Mouse (Mus musculus) embryonic facial prominence, embryonic 15.5 days (tissue): Measurements from ENCODE around the gene Iqsec1. TPM values are rescaled to one million over a fixed set of nuclear protein-coding genes. Genes with fewer than 3 reads are reported as not detected.

Experiments used
- ATAC-seq: fragments of 200-750 bp; cut with Nextera tagmentation; 2 replicates; pipeline ENCODE4 v1.8.0; 2017; ENCODE audit warnings: low read depth, moderate TSS enrichment; ENCODE audit not compliant: insufficient number of reproducible peaks, low FRiP score, low TSS enrichment
- H3K27ac ChIP-seq: fragments of 300-500 bp; sonication (generic); replicated peaks from 2 replicates; pipeline ENCODE4 v1.5.1; 2015; ENCODE audit warnings: mild to moderate bottlenecking, inconsistent platforms
- H3K27me3 ChIP-seq: fragments of 300-500 bp; sonication (generic); 2 replicates; pipeline ENCODE4 v1.6.1; 2015; ENCODE audit warnings: inconsistent platforms
- H3K36me3 ChIP-seq: fragments of 300-500 bp; sonication (generic); 2 replicates; pipeline ENCODE4 v1.6.1; 2015; ENCODE audit warnings: mild to moderate bottlenecking, inconsistent platforms
- H3K4me1 ChIP-seq: fragments of 300-500 bp; sonication (generic); 2 replicates; pipeline ENCODE4 v1.6.1; 2015; ENCODE audit warnings: inconsistent platforms
- H3K4me2 ChIP-seq: fragments of 300-500 bp; sonication (generic); replicated peaks from 2 replicates; pipeline ENCODE4 v1.6.1; 2015; ENCODE audit warnings: mild to moderate bottlenecking, inconsistent platforms
- H3K4me3 ChIP-seq: fragments of 300-500 bp; sonication (generic); replicated peaks from 2 replicates; pipeline ENCODE4 v1.5.1; 2015; ENCODE audit warnings: mild to moderate bottlenecking, inconsistent platforms
- H3K9ac ChIP-seq: fragments of 300-500 bp; sonication (generic); 2 replicates; pipeline ENCODE4 v1.6.1; 2015; ENCODE audit warnings: inconsistent platforms
- H3K9me3 ChIP-seq: fragments of 300-500 bp; sonication (generic); replicated peaks from 2 replicates; pipeline ENCODE4 v1.6.1; 2016; ENCODE audit warnings: inconsistent platforms
- WGBS: fragments of 180-500 bp; shearing (Covaris S2); methylation state at CpG from one replicate; pipeline ENCODE4 v1.1.7; 2015; 5-methylcytosine and 5-hydroxymethylcytosine counted together
- polyA plus RNA-seq: library from polyadenylated mRNA; unstranded; fragments of >200 nt; fragmentation: Nextera tagmentation; extraction: Ambion mirVana; gene quantifications from 2 replicates; pipeline ENCODE4 v1.2.1, GENCODE M21; 2015

Gene Iqsec1
- polyA plus RNA-seq, 1 experiment from 2014 or later: 11.4 TPM

DNA sequence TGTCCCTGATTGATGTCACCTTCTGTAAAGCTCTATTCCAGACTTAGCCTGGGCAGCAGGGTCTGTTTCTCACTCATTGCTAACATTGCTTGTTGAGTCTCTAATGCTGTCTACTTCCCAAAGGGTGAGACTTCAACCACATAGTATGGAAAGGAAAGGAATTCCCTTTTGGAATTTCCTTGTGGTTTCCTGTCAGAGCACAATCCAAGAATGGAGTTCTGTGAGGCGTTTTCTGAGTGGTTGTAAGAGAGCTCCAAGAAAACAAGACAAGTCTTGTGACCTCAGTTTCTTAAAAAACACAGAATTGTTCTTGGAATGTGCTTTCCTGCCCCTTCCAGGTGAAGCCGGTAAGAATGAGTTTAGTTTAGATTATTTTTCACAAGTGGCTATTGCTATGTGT is 37.5 kb downstream of the Iqsec1 start:
- Histone ChIP-seq H3K27me3 (no peaks in the 10 kb centered on the region), H3K27ac (no peak overlapping the region), H3K36me3 (no peaks in the 10 kb centered on the region), H3K4me3 (no peak overlapping the region), H3K4me1 (peaks cover 6% of the 10 kb centered on the region), H3K4me2 (no peak overlapping the region), H3K9me3 (no peaks in the 10 kb centered on the region), H3K9ac (no peak overlapping the region)
- no peak for ATAC-seq
- WGBS: 34% methylated on average over 2 of the region's 2 CpGs

DNA sequence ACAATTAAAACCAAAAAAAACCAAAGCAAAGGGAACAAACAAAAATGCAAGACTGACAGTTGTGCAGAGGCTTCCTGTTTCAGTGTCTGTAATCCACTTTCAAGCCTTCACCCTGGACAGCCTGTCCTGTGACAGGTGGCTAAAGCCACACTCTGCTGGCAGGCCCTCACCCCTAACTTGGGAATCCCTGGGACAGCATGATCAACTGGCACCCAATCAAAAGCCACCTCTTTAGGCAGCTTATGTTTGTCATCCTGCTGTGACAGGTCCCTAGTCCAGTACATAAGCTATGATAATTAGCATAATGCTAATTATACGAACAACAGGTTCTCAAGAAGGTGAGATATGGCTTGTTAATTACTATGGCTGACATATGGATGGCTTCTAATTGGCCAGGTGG is 40.4 kb downstream of the Iqsec1 start:
- ATAC-seq: no peak
- Histone ChIP-seq H3K4me1 (peaks cover 12% of the 10 kb centered on the region), H3K9me3 (no peaks in the 10 kb centered on the region)

DNA sequence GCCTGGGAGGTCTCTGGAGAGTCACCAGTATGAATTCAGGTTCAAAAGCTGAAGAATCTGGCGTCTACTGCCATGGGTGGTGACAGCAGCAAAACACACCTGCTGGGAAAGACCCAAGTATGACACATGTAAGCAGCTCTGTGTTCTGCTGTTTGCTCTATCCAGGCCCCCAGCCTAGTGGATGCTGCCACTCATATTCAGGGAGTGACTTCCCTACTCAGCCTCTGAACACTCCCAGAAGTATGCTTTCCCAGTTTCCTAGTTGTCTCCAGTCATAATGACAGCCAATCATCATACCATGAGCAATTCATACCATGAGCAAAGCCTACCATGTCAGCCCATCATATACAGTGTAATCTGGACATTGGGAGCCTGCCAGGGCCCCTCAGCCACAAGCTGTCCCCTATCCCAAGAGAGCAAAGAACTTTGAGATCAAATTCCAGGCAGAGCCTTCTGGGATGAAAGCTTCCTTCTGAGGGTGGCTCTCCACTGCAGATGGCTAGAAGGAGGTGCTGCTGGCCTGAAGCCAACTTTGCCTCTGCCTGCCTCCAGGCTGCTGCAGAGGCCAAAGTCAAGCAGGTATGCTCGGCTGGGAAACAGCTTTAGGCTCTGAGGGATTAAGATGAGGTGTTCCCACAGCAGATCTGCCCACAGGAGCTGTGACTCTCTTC is 42.8 kb downstream of the Iqsec1 start:
- ATAC-seq: no peak
- no peak overlapping the region for H3K27ac ChIP-seq
- no peak overlapping the region for H3K4me3 ChIP-seq
- H3K36me3 ChIP-seq: no peaks in the 10 kb centered on the region
- no peak overlapping the region for H3K9ac ChIP-seq
- H3K4me2 ChIP-seq: no peak overlapping the region
- no peaks in the 10 kb centered on the region for H3K9me3 ChIP-seq
- WGBS: 36% methylated on average over 2 of the region's 2 CpGs
- H3K4me1 ChIP-seq: peaks cover 16% of the 10 kb centered on the region
- no peaks in the 10 kb centered on the region for H3K27me3 ChIP-seq

More for the DNA sequence above, 40.4 kb downstream of the Iqsec1 start:
- H3K9ac ChIP-seq: no peak overlapping the region
- H3K27ac ChIP-seq: no peak overlapping the region
- 85% methylated on average over 1 of the region's 1 CpGs for WGBS
- H3K27me3 ChIP-seq: no peaks in the 10 kb centered on the region
- no peak overlapping the region for H3K4me3 ChIP-seq
- H3K4me2 ChIP-seq: no peak overlapping the region
- no peaks in the 10 kb centered on the region for H3K36me3 ChIP-seq

DNA sequence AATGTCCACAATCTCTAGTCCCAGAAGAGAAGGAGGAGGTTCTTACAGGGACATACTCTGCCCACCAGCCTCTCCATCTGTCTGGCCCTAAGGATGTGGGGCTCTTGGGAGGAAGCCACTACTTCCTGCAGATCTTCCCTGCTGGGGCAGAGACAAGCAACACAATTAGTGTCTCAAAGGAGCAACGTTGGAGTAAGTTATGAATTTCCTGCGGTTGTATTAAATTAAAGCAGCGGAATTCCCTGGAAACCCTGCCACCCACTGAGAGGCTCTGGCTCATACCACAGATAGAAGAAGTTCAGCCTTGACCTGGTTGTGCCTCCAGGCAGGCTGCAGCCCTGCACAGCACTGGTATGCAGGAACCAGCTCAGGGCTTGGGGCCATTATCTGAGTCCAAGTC is 47.2 kb downstream of the Iqsec1 start:
- no peak overlapping the region for H3K4me3 ChIP-seq
- no peak for ATAC-seq
- H3K27ac ChIP-seq: no peak overlapping the region
- peaks cover 13% of the 10 kb centered on the region for H3K4me1 ChIP-seq
- no peak overlapping the region for H3K4me2 ChIP-seq
- no peak overlapping the region for H3K9ac ChIP-seq
- no peaks in the 10 kb centered on the region for H3K36me3 ChIP-seq
- no peaks in the 10 kb centered on the region for H3K9me3 ChIP-seq
- 29% methylated on average over 3 of the region's 3 CpGs for WGBS
- H3K27me3 ChIP-seq: no peaks in the 10 kb centered on the region

DNA sequence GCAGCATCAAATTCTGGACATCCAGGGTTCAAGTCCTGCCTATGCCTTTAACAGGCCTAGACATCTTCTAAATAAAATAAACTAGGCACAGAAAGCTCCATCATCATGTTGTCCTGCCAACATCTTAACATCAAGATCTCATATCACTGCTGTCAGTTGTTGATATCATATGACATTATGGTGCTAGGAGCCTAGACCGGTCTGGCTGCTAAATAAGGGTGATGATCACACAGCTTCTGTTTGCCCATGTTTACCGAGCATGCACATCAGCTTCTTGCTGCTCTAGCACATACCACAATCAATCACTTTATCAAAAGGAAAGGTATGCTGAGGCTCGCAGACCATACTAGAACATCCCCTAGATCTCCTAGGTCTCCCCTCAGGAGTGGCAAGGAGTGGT is 54.8 kb downstream of the Iqsec1 start:
- WGBS: 92% methylated on average over 3 of the region's 3 CpGs
- no peak overlapping the region for H3K4me3 ChIP-seq
- H3K4me2 ChIP-seq: no peak overlapping the region
- no peaks in the 10 kb centered on the region for H3K36me3 ChIP-seq
- no peak overlapping the region for H3K9ac ChIP-seq
- no peaks in the 10 kb centered on the region for H3K27me3 ChIP-seq
- ATAC-seq: no peak
- H3K4me1 ChIP-seq: no peaks in the 10 kb centered on the region; the same call in 1 of the 2 replicates
- H3K27ac ChIP-seq: no peak overlapping the region
- H3K9me3 ChIP-seq: no peaks in the 10 kb centered on the region

DNA sequence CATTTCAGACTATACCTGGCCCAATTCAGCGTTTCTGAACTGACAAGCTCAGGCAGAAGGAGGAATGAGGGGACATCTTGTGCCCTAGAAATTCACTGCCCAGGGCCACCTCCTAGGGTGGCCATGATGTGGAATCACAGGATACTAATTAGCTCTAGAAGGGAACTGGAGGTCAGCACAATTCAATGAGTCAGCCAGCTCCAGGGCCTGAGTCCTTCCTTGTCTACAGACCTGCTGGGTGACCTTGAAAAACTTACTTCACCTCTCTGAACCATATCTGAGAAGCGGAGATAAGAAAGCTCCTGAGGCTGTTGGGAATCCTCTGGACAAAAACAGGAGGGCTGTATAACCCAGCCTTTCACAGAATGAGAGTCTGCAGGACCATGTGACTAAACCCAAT is 59.7 kb downstream of the Iqsec1 start:
- no peak for ATAC-seq
- Histone ChIP-seq H3K36me3 (no peaks in the 10 kb centered on the region), H3K27ac (no peak overlapping the region), H3K9me3 (no peaks in the 10 kb centered on the region), H3K27me3 (no peaks in the 10 kb centered on the region), H3K4me3 (no peak overlapping the region), H3K4me1 (0 out of 2 replicates have a peak, but pooled peaks cover 5% of the 10 kb centered on the region), H3K4me2 (no peak overlapping the region), H3K9ac (no peak overlapping the region)
- 80% methylated on average over 2 of the region's 2 CpGs for WGBS

DNA sequence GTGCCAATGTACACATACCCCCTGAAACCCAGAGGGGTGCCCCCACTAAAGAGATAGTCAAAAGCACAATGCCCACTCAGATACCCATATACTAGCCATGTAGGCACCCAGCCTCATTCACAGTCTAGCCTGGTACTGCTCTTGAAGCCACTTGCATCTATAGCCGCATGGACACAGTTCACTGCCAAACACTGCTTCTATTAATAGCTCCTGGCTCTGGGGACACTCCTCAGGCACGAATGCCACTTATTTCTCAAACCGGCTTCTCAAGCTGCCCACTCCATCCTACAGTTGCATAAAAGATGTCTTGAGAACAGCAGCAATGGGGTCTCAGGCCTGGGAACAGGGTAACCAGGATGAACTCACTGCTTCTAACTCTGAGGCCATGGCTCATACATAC is 63.0 kb downstream of the Iqsec1 start:
- Histone ChIP-seq H3K27ac (no peak overlapping the region), H3K36me3 (no peaks in the 10 kb centered on the region), H3K4me3 (no peak overlapping the region), H3K4me2 (no peak overlapping the region), H3K9ac (no peak overlapping the region), H3K27me3 (no peaks in the 10 kb centered on the region), H3K9me3 (no peaks in the 10 kb centered on the region), H3K4me1 (peaks cover 14% of the 10 kb centered on the region)
- no peak for ATAC-seq
- 63% methylated on average over 3 of the region's 3 CpGs for WGBS

DNA sequence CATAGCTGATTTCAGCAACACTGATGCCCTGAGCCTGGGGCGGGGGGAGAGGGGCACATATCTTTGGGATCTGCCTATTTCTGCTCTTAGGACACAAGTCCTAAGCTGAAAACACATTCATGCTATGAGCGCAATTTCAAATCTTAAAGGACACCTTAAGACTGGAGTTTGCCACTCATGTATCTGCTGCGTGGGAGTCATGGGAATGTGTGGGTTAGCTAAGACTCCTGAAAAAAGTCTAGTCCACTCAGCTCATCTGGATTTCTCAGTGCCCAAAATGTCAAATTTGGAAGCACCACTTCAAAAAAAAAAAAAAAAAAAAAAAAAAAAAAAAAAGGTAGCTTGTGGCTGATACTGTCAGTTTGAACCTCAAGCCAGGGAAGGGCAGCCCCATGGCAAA is 63.7 kb downstream of the Iqsec1 start:
- Histone ChIP-seq H3K9ac (no peak overlapping the region), H3K27ac (no peak overlapping the region), H3K4me2 (no peak overlapping the region), H3K27me3 (no peaks in the 10 kb centered on the region), H3K9me3 (no peaks in the 10 kb centered on the region), H3K4me1 (peaks cover 19% of the 10 kb centered on the region), H3K36me3 (no peaks in the 10 kb centered on the region), H3K4me3 (no peak overlapping the region)
- 93% methylated on average over 3 of the region's 3 CpGs for WGBS
- ATAC-seq: no peak

DNA sequence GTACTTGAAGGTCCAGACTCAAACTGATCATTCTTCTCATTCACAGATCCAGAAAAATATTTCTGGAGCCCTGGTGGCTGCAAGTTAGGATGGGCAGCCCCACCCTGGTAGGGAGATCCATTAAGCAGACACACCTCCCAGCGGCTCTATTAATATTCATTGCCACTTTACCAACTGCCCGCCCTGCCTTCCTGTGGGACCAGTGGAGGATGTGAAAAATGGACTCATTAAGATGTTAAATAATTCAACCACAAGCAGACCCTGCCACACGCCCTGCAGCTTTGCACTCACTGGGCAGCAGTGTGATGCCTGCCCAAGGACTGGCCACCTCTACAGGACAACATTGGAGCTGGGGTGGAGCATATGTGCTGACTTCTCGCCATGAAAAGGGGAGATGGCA is 64.1 kb downstream of the Iqsec1 start:
- Histone ChIP-seq H3K9me3 (no peaks in the 10 kb centered on the region), H3K36me3 (no peaks in the 10 kb centered on the region), H3K27ac (no peak overlapping the region), H3K4me2 (no peak overlapping the region), H3K4me1 (peaks cover 23% of the 10 kb centered on the region), H3K4me3 (no peak overlapping the region), H3K27me3 (no peaks in the 10 kb centered on the region), H3K9ac (no peak overlapping the region)
- 62% methylated on average over 4 of the region's 4 CpGs for WGBS
- ATAC-seq: no peak

DNA sequence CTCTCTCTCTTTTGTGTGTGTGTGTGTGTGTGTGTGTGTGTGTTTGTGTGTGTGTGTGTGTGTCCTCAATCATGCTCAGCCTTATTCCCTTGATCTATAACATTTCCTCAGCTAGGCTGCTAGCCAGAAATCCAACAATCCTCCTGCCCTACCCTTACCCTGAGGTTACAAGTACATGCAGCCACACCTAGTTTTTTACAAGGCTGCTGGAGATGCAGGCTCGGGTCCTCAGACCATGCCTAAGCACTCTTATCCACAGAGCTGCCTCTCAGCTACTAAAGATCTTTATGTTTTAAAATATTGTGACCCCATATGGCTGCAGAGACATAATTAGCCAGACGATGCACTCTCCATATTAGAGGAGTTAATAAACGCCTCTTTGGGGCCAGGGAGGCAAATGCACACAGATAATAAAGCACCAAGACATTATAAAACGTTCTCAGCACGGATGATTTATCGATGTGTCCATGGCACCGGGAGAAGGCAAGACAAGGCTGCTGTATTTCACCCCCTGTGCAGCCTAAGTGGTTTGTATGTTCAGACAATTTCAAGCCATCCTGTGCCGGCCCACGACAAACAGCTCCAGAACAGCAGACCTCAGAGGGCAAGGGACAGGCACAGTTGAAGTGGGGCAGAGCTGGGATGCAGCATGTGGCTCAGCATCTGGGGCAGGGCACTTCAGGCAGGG is 67.1 kb downstream of the Iqsec1 start:
- 67% methylated on average over 9 of the region's 9 CpGs for WGBS
- no peak overlapping the region for H3K4me2 ChIP-seq
- ATAC-seq: no peak
- peaks cover 25% of the 10 kb centered on the region for H3K4me1 ChIP-seq
- no peak overlapping the region for H3K27ac ChIP-seq
- no peak overlapping the region for H3K9ac ChIP-seq
- H3K27me3 ChIP-seq: no peaks in the 10 kb centered on the region
- no peaks in the 10 kb centered on the region for H3K36me3 ChIP-seq
- H3K4me3 ChIP-seq: no peak overlapping the region
- no peaks in the 10 kb centered on the region for H3K9me3 ChIP-seq

DNA sequence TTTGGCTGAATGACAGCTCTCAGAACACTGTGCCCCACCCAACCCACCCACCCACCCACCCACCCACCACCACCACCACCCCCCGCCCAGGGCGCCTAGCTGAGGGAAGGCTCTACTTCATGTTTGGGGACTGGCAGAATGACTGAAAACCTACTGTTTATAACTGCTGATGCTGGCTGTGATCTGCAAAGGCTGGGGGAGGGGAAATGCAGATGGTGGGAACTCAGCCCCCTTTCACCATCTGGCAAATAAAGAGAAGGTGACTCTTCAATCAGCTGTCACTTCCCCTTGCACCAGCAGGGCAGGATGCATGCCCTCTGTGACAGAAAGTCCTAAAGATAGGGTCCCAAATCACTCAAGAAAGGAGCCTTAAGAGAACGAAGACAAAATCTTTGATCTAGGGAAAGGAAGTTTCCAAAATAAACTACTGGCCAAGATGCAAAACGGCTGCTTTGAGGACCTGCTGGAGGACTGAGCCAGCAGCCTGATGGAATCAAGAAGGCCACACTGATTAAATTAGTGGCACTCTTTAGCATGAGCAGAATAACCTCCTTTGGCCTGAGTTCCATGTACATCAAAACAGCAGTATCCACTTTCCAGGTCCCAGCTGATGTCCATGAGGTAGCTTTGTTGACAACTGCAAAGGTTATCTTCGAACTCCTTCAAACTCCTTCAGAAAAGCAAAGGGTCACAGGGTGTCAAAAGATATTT is 67.8 kb downstream of the Iqsec1 start:
- ATAC-seq: no peak
- H3K27me3 ChIP-seq: no peaks in the 10 kb centered on the region
- no peaks in the 10 kb centered on the region for H3K9me3 ChIP-seq
- no peak overlapping the region for H3K9ac ChIP-seq
- H3K27ac ChIP-seq: no peak overlapping the region
- no peak overlapping the region for H3K4me3 ChIP-seq
- no peak overlapping the region for H3K4me2 ChIP-seq
- no peaks in the 10 kb centered on the region for H3K36me3 ChIP-seq
- peaks cover 24% of the 10 kb centered on the region for H3K4me1 ChIP-seq
- WGBS: 44% methylated on average over 5 of the region's 5 CpGs
